Mouse (Mus musculus) brain, embryonic 14.5 days (tissue): ENCODE data around the gene Malrd1.

Experiments used
- CTCF ChIP-seq: fragments of 200-500 bp; IDR thresholded peaks from 2 replicates; pipeline ENCODE4 v1.5.1; 2012; ENCODE audit warnings: inconsistent platforms, mild to moderate bottlenecking, moderate library complexity, borderline replicate concordance; ENCODE audit not compliant: insufficient read depth, insufficient read length; ENCODE audit errors: extremely low read depth
- POLR2A ChIP-seq: fragments of 200-500 bp; IDR thresholded peaks from 2 replicates; pipeline ENCODE4 v1.6.1; 2012; ENCODE audit warnings: mild to moderate bottlenecking, inconsistent platforms, borderline replicate concordance; ENCODE audit not compliant: poor library complexity, insufficient read depth, insufficient read length, severe bottlenecking; ENCODE audit errors: extremely low read depth

- TF ChIP-seq CTCF = no peak
- TF ChIP-seq POLR2A = no peak
Observed at GRCm38 (mm10) chr2:16182140-16182539, 655.9 kb downstream of the Malrd1 start.
